Mouse (Mus musculus): ENCODE measurements around the gene Mmaa. TPM values are rescaled to one million over a fixed set of nuclear protein-coding genes. Genes with fewer than 3 reads are reported as not detected.

Gene Mmaa
- 34.5 and 35.3 TPM in 2 replicates for total RNA-seq (2021)
- long read RNA-seq, full-length matches to known transcripts = 4 of 38 reads
- long read RNA-seq, partial matches to known transcripts = 13 of 38 reads
- long read RNA-seq, other reads (novel, unspliced or antisense) = 21 of 38 reads

DNA sequence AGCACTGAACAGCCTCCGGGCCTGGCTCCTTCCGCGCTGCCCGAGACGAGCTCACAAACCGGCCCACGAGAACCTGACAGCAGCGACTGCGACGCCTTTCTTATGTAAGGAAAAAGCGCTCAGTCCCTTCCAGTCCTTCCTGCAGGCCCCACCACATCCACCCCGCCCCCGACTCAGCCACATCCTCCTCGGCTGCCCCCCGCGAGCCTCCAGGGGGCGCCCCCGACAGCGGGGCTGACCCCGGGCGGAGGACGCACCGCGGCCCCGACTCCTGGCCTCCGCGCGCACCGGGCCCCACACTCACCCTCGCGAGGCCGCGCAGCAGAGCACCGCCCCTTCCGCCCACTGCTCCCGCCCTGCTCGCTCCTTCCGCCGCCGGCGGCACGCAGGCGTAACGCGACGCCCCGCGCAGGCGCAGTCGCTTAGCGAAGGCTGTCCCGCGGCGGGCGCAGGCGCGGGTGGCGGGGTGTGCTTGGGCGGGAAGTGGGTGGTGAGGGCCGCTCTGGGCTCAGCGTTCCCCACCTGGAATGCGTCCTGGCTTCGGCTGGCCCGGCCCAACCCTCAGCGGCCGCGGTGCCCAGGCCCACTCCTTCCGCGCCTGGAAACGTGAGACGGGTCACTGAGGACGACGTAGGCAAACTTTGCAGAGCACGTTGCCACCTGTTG lies at the start of gene Mmaa:
Gene Mmaa, minus strand, starts transcription at position 328 of the 666 bp plus-strand sequence.
- peak; percentile 99 for DNase-seq

DNA sequence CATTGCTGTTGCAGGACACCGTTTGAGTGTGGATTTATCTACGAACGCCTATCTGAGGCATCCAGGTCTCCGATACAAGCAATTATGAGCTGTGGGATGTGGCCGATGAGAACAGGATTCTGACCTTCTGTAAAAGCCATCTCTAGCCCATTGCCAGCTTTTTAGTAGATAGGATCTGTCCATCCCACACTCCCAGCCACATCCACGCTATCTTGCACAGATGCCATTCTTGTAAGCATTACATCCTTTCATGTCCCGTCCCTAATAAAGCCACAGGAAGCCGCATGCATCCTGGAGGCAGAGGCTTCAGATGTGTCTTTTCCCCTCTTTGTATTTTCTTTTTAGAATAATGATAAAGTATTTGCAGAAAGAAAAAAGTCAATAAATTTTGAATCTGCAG lies 46.5 kb upstream of the Mmaa start:
- no peak for DNase-seq

DNA sequence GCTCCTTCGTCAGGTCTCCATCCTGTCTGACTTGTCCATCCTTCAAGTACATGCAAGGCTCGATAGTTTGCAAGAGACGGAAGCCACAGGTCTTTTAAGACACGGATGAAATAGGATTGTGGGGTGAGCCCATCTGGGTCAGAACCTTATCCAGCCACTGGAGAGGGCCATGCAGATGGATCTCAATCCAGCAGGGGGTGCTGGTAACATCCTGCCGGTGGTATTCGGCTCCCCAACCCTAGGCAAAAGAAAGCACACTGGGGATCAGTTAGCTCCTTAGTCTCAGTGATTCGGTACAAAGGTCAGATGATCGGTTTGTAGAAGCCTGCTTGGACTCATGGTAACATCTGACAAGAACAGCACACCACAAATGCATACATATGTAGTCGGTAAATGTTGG lies 44.8 kb upstream of the Mmaa start:
- peak; percentile 34 for DNase-seq

DNA sequence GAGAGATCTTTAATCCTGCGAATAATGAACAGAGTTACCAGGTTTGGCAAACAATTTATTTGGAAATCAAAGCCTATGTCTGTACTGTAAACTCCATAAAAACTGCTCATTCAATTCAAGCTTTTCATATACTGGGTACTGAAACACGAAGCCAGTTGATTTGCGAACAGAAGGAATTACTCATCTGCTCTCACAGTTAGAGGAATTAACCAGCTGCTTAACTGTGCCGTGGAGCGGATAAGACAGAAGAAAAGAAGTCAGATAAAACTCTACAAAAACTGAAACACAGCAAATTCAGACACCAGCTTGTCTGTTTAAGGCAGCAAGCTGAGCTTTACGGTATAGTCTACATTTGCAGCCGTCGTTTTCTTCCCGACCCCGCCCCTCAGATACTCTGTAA lies 43.9 kb upstream of the Mmaa start:
- no peak for DNase-seq

DNA sequence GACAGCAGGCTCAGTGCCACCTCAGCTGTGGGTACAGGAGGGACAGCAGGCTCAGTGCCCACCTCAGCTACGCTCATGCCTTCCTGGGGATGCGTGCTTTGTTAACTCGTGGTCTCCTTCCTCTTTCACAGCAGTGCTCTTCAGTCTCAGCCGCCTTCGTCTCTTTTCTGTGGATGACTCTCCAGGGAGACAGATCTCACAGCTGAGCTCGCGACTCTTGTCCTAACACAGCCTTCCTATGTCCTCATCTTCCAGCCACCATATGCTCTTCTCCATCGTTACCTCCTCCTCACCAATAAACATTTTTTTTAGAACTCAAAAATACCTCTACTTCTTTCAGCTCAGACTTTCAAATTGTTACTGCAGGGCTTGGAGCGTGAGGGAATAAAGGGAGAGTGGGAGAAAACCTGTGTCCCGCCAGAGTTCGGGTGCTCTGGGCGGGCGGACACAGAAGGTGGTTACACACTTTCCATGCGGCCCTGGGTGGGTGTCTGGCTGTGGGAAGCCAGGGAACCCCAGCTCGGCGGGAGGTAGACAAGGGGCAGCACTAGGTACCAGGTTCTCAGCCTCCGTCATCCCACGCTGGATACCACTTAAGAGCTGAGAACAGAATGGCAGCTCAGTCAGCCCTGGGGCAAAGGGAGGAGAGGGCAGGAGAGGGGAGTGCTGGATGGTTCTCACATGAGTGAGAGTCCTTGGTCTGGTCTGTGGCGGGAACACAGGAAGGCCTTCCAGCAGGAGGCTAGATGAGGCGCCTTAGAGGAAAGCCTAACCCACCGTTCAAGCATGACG lies 37.6 kb upstream of the Mmaa start:
- no peak for DNase-seq

DNA sequence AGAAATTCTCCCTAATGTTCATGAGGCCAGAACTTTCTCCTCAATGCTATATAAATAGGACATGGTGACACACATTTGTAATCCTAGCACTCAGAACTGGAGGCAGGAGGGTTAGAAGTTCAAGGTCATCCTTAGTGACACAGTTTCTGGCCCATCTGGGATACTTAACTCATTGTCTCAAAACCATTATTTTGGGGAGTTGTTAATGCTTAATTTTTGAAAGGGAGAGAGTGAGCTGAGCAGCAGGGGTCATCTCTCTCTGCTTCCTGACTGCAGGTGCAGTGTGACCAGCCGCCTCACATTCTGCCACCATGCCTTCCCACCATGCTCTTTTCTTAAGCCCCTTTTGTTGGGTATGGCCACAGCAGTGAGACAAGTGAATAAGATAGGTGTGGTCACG lies 36.8 kb upstream of the Mmaa start:
- DNase-seq = no peak

DNA sequence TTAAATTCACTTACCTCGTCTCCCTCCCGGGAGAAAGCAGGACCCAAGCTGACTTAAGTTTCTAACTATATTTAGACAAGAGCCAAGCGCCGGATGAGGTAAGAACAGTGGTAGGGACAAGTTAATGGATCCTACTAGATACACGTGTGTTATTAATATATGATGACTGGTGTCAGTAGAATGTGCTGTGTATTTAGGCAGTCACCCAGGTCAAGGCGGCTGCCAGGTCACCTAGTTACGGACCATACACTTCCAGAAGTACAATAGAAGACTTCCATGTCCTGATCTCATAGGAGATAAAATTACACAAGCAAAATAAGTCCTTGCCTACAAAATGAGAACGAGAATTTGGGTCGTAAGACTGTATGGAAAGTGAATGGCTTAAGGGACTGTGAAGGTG lies 36.3 kb upstream of the Mmaa start:
- DNase-seq = no peak

DNA sequence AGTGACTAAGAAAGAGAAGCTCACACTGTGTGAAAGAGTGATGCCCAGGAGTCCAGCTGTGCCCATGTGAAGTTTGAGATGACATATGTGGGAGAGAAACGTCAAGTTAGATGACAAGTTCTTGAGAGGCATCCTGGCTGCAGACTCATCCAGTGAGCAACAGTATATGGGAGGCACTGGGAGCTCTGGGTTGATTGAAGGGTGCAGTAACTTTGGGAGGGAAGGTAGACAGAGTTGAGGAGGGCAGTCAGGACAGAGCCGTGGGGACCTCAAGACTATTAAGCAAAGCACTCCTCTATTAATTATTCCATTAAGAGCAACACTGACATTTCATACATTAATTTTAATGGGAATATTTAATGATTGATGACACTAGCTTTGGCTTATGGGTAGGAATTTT lies 35.0 kb upstream of the Mmaa start:
- DNase-seq = no peak

DNA sequence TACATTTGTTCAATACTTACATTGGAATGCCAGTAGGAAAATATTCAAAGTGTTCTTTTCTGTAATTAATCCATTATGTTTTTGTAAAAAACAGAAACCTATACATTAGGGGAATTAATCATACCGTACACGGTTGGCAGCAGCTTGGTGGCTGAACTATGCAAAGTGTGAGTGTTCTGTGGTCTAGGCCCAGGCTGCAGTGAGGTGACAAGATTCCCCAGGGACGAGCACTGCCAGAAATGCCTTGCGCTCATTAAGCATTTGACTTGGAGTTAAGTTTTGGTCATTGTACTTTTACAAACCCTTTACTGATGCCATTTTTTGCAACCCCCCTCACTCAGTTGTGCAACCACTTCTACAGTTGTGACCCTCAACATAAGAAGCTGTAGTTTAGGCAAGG lies 34.4 kb upstream of the Mmaa start:
- DNase-seq = no peak

DNA sequence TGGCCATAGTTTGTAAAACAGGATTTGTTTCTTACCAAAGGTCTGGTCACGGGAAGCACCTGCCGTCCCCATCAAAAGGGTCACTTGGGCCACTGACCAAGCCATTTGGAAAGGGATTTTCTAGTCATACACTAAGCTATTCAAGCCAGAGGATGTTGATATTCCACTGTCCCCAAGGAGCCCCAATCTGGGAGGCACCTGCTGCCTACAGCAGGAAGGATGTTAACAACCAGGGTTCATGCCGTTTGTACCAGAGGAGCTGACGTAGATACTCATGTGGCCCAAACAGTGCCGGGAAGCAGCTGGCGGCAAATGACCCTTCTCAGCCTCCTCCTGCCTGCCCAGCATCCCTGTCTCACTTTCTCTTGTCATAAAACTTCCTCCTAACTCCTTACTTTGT lies 30.8 kb upstream of the Mmaa start:
- no peak for DNase-seq

DNA sequence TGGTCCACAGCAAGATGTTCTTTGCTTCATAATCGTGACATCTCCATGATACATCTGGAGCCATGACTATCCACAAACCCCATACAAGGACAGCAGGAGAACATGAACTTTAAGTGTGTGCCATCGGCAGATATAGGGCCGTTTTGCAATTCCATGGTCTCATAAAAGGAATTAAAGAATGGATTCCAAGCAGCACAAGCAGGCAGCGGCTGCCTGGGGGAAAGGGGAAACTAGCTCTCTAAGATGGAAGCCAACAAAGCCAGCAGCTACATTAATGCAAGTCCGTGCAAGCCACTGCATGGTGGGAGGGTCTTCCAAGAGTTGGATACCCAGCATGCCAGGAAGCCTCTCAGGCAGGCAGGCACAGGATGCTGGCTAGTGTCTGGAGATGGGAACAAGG lies 30.2 kb upstream of the Mmaa start:
- DNase-seq = no peak

DNA sequence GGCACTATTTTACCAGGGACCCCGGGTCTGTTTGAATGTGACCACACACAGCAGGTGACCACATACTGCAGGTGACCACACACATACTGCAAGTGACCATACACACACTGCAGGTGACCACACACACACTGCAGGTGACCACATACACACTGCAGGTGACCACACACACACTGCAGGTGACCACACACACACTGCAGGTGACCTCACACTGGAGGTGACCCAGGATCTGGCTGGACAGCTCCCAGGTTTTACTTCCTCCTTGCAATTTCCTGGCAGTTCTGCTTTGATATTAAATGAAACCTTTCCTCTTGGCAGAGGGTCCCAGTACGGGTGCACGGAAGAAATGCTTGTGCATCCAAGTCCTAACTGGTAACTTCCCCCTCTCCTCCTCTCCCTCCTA lies 29.3 kb upstream of the Mmaa start:
- DNase-seq = no peak

DNA sequence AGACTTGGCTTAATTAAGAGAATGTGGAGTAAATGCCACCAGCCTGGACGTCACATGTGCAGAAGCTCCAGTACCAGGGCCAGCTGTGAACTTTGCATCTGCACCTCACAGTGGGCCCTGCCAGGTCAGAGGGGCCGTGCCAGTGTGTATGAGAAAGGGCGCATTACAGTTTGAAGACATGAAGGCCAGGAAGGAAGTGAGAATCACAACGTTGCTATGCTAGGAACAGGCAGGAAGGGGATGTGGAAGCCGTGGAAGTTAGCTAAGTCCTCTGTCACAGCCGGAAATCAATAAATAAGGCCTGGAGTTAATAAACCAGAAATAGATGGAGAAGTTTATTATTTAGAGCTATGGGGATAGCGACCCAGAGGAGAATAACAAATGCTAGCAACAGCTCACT lies 28.4 kb upstream of the Mmaa start:
- DNase-seq = no peak

DNA sequence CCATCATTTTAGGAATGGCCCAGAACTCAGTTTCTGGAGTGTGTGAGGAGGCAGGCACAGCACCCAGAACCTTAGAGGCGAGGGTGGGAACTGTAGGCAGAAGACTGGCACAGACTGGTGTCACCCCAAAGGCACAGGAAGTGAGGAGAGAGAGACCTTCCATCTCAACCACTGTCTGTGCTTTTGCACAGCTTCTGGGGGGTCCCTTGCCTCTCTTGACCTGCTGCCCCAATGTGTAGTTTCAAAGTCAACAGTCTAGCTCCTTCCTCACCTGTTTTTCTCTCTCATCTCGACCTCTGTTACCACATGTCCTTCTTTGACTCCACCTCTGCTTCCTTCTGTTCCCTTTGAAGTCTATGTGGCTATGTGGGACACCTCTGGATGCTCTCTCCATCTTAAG lies 16.1 kb upstream of the Mmaa start:
- DNase-seq = no peak

DNA sequence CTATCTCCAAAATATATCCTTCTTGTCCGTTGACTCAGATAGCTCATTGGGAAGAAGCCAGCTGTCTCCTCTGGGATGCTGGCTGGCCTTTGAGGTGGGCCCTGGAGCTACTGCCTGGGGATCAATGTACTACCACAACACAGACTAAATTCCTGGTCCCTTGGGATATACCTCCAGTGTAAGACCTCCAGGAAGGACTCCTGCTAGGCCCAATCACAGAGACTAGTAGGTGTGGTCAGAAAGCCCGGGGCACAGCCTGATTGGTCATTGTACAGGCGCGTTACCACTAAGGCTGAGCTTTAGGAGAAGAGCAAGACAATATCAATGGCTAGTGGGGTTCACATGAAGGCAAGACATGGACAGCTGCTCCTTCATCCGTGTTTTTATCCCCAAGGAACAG lies 11.2 kb upstream of the Mmaa start:
- DNase-seq = no peak

DNA sequence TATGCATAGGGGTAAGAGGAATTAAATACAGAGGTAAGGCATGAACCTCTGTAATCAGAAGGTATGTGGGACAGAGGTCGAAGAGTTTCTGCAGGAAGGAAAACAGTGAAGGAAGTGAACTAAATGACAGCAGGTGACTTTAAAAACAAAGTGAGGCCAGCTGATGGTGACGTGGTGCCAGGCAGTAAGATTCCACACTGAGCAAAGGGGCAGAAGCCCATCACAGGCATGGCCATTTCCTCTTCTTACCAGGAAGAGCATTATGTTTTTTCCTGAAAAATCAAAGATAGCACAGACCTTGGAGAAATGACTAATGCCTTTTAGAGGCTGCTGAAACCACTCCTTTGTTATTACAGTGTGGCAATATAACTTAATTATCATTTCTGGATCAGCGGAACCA lies 6.8 kb upstream of the Mmaa start:
- no peak for DNase-seq

DNA sequence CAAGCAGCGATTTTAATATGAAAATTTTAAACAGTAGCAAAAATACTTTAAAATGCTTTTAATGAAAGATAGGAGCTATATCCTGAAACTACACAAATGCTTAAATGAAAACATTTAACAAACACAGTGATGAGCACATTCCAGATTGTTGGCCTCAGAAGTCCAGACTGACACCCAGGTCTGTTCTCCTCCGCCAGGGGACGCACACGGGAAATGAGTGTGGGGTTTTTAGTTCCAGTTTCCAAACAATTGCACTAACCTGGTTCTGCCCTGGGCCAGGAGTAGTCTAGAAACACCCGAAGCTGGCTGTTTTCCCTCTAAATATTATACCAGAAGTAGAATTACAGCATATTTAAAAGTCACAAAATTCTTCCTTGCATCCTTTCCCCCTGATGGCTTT lies 5.0 kb upstream of the Mmaa start:
- no peak for DNase-seq

DNA sequence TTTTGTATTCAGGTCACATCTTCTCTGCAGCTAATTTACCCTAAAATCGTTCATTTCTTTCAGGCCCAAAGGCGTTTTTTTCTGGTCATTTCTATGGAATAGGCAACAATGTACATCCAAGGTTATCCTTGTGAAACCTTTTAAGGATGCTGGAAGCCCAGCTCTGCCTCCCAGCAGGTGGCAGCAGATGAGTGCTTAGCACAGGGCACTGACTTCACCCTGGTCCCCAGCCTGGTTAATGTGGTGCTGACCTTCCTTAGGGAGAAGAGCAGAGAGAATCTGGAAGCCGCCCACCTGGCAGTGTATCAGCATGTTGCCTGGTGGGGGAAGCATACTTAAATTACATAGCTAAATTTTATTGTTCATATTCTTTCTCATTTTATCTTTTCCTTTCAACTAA lies 3.0 kb upstream of the Mmaa start:
- DNase-seq = peak; percentile 73

DNA sequence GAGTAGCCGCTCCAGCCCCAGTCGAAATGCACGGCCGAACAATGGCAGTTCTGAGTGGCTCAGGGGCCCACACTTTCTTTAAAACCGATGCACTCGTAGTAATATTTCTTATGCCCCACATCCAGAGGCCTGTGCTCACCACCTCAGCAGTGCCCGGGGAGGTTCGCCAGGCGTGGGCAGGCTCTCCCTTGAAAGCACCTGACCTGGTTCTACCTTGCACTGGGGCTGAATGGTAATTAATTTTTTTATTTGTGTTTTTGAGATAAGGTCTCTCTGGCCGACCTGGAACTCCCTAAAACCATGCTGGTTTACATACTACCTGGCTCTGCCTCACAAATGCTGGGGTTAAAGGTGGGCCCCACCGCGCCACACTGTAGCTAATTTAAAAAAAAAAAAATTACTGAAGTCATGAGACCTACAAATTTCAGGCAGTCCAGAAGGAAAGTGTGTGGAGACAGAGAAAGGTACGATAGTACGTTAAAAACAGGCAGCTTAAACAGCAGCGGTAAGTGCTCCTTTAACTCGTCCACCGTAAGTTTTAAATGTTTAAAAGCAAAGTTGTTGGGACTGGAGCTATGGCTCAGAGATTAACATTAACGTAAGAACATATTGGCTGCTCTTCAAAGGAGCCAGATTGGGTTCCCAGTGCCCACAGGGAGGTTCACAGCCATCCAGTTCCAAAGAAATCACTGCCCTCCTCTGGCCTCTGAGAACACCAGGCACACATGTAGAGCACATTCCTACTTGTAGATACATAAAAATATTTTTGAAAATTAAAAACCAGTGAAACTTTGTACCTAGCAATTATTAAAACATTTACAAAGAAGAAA lies 754 bp upstream of the Mmaa start:
- DNase-seq = no peak

DNA sequence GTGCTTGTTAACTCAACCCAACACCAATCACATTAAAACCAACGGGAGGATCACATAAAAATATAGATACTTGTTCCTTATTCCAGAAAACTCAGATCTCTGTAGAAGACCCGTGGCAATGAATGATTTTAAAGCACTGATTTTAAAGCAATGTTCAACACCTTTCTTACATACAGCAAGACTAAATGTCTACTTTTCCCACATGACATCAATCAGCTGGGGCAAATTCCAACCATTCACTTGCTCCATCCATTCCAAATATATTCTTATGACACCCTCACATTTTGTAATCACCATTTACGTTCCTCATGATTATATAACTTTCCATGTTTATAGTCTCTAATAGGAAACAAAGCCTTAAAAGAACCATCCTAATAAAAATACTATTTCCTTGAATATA lies 896 bp downstream of the Mmaa start:
- no peak for DNase-seq

DNA sequence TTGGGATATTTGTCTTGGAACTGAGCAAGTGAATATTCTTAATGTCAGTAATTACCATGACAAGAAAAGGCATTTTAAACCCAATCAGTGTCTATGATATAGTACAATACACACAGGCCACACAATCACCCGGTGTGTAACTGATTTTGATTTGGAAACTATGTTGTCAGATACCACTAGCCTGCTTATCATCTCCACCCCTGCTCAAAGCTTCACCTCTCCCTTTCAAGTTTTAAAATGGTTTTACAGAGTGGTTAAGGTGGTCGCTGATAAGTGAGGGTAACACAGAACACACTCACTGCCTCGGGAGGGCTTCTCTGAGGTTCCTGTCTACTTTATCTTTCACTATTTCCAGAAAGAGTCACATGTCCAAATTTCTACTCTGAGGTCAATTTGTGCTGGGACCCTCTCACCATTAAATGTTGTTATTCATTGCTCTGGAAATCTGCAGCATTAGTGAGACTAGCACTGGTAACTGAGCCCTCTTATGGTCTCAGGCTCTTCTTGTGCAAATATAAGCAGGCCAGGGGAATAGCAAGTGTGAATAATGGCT lies 1.9 kb downstream of the Mmaa start:
- no peak for DNase-seq

DNA sequence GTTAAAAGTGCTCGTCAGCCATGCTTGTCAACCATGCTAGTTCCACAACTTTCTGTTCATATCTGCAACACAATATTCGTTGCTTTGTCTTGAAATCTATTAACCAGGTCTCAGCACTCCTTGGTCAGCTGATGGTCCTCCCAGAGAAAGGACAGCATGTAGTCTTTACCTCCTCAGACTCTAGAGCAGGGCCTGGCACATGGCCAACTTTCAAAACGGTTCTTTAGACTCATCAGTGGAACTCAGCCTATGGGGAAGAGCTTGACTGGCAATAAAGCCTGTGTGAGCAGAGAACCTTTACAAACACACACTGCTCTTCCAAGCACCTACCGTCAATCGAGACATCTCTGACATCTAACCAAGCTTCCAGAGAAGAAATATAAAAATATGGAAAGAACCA lies 5.1 kb downstream of the Mmaa start:
- DNase-seq = peak; percentile 12

DNA sequence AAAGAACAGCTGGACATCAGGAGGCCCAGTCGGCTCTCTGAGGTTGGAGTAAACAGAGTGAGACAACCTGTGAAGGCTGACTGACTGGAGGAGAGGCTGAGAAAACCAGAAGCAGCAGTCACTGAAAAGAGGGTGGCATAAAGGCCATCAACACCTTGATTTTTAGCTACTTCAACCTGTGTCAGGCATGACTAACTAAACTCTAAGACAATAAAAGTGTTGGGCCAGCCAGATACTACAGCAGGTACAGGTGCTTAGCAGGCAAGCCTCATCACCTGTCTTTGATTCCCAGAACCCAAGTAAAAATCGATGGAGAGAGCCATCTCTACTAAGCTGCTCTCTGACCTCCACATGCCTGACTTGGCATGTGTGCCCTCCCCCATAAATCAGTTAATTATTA lies 6.1 kb downstream of the Mmaa start:
- DNase-seq = no peak

All from adrenal gland, postnatal 25 days (tissue).